Mouse (Mus musculus): ENCODE results near the gene Dolpp1. TPM values are rescaled to one million over a fixed set of nuclear protein-coding genes. Genes with fewer than 3 reads are reported as not detected.

The Dolpp1 gene
- total RNA-seq, 2 experiments from 2014 or later = 17.5 to 19.1 TPM

DNA sequence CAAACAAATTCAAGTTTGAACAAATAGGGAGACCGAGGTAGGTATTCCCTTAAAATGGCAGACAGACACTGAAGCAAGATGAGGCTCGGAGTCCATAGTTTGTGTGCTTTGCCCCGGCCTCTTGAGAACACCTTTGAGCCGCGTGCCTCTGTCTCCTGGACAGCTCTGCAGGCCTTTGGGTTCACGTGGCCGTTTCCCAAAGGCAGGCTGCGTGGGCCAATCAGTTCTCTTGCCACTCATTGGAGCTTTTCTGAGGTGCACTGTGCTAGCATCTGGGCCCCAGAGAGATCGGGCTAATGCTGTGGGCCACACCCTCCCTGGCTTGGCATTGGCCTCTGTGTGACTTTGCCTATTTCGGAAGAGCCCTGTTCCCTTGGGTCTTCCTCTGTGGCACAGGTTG is 16.2 kb upstream of the Dolpp1 start:
- no peak for ATAC-seq (replicated peaks; ENCODE audit: poor library complexity, severe bottlenecking)

DNA sequence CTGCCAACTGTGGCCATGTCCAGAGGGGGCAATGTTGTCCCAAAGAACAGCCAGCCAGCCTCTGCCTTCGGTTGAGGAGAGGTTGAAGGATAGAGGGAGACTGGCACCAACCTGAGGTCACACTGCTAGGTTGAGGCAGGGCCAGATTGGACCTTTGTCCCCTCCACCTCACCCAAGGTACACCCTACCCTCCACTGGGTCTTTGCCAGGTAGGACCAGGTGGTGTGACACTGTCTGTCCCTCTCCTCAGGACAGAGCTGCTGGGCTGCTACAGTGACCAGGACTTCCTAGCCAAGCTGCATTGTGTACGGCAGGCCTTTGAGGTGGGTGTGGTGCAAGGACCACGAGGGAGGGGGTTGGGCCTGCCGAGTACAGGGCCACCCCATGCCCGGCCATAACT is 14.3 kb upstream of the Dolpp1 start:
- no peak for ATAC-seq (replicated peaks; ENCODE audit: poor library complexity, severe bottlenecking)

DNA sequence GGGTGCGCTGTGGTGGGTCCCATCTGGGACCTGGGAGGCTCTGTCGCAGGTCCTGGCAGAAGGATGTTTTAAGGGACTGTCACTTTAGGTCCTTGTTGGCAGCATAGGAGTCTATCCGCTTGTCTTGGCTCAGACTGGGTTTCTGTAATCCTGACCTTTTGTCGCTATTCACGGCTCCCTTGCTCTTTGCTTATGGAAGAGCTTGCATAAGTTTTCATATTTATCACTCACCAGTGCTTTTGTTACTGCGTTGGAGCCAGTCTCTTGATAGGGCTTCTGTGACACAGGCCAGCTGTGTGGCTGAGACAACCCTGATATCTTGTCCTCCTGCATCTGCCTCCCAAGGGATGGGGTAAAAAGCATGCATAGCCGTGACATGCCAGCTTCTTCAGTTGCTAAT is 12.7 kb upstream of the Dolpp1 start:
- no peak for ATAC-seq (replicated peaks; ENCODE audit: poor library complexity, severe bottlenecking)

DNA sequence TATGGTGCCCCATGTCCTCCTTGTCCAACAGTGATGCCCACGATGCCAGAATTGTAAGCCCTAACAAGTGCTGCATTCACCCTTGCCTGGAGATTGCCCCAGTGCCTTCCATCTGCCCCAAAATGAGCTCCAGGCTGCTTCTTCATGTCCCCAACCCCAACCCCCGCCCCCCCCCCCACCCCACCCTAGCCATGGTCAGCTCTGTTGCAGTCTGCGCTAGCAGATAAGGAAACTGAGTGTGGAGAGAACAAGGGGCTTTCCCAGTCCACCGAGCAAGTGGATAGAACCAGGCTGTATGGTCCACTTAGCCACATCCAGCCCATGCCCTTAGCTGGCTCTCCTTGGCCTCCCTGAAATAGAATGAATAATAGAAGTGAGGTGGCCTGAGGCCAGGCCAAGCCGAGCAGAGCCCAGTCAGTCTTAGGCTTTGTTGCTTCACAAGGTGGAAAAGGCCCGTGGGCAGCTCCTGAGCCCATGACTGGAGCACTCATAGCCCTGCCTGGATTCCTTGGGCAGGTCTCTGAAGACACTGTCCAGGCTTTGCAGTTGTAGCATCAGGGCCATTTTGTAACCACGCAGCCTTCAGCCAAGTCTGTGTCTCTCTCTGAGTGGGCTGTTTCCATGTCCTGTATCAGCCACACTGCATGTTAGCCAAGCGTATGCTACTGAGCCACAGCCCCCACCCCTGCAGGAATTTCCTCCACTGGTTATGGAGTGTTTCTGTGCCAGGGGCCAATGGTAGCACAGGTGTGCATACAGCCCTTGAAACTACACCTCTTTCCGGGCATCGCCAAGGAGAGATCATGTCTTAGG is 11.3 kb upstream of the Dolpp1 start:
- ATAC-seq (replicated peaks; ENCODE audit: poor library complexity, severe bottlenecking) = no peak

DNA sequence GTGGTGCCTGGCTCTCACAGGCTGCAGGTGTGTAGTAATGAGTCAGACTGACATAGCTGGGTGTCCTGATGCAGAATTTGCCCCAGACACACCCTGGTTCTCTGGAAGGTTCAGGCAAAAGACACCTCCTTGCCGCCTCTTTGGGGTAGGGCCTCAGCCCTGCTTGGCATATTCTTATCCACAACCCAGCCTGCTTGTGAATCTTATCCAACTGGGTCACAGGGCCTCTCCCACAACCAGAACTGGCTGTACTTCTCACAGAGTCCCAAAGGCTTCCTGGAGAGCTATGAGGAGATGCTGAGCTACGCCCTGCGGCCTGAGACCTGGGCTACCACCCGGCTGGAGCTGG is 10.7 kb upstream of the Dolpp1 start:
- ATAC-seq (replicated peaks; ENCODE audit: poor library complexity, severe bottlenecking) = no peak

DNA sequence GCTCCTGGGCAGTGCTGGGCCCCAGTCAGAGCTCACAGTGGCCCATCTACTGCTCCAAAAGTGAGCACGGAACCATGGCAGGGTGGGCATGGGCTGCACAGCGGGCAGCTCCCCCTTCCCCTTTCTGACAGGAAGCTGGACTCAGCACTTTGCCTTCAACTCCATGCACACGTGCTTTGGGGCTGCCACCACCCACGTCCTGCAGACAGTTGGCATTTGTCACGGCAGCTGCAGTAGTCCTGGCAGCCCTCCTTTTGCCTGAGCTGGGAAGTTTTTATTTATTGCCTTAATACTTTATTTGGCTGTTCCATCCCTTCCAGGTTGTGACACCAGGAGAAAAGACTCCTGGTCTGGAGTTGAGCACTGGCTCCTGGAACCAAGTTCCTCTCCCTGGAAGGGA is 7.2 kb upstream of the Dolpp1 start:
- no peak for ATAC-seq (replicated peaks; ENCODE audit: poor library complexity, severe bottlenecking)

DNA sequence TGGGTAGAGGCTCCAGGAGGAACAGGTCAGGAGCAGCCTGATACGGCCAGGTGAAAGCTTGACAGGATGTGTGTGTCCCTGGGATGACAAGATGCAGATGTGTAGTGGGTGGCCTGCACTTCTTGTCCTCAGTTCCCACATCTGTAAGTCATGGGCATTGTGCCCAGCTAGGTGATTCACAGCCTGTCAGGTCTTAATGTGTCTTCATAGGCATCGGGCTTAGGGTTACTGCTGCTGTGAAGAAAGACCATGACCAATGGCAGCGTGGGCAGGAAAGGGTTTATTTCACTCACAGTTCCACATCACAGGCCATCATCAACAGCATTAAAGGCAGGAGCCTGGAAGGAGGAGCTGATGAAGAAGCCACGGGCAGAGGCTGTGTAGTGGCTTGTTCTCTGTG is 6.5 kb upstream of the Dolpp1 start:
- ATAC-seq (replicated peaks; ENCODE audit: poor library complexity, severe bottlenecking) = no peak

DNA sequence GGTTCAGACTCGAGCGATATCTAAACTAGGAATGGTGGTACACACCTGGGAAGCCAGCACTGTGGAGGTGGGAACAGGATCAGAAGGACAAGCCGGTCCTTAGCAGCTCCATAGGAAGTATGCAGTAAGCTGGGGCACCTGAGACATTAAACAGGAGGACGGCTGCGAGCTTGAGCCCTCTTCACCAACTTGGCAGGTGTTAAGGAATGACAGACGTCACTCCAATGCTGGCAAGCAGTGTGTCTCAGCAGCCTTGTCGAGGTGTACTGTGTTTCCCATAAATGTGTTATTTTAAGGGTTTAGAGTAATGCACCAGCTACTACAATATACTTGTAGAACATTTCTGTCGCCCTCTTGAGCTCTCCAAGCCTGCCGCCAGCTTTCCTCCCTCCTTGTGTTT is 5.1 kb upstream of the Dolpp1 start:
- ATAC-seq (replicated peaks; ENCODE audit: poor library complexity, severe bottlenecking) = no peak

DNA sequence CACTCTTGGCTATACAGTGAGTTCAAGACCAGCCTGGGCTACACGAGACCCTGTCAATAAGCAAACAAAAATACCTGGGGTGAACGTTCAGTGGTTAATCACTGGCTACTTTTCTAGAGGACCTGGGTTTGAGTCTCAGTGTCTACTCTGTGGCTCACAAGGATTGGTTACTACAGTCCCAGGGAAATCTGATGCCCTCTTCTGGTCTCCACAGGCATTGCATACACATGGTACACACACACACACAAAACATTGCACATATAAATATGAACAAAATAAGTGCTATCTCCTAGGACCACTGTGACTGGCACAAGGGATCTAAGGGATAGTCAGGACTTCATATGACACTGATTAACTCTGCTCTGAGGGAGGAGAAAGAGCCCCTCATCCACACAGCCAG is 3.1 kb upstream of the Dolpp1 start:
- ATAC-seq (replicated peaks; ENCODE audit: poor library complexity, severe bottlenecking) = no peak

DNA sequence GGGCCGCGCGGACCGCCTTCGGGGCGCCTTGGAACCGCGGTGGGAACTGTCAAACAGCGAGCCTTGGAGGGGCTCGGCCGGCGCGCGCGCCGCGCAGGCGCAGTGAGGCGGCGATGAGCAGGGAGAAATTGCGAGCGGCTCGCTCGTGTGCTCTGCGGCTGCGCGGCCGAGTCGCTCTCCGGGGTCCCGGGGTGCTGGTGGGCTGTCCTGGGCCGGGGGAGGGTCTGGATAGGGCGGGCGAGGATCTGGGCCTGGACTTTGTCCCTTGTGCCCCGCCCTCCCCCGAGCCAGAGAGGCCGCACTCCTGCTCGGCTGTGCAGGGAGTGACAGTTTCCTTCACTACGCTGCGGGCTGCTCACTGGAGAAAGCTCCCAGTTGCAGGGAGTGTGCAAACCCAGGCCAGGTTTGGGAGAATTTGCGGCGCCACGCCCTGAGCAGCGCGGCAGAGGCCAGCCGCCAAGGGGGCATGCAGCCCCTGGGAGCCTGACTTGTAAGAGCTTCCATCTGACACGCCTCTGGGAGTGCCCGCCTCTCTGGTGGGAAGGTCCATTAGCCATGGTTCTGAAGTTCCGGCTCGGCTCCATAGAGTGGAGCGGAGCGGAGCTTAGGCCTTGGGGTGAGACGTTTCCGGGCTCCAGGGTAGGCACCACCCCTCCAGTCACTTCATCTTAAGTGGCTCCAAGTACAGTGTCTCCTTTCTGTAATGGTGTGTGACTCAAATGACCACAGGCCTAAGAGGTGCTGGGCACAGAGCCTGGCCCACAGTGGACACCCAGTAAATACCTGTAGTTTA is 719 bp downstream of the Dolpp1 start:
- peak; percentile 22 for ATAC-seq (replicated peaks; ENCODE audit: poor library complexity, severe bottlenecking)

DNA sequence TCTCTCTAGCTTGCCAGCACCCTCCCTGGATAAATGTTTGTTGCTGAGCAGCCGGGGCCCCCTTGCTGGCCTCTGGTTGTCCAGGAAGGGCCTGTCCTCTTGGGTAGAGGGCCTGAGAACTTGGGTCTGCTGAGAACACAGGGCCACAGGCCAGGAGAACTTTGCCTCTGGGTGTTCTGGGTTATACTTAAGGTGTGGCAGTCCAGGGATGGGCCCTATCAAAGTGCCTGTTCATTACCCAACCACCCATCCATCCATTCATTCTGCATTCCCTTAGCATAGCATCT is 1.3 kb downstream of the Dolpp1 start:
- ATAC-seq (replicated peaks; ENCODE audit: poor library complexity, severe bottlenecking) = no peak

DNA sequence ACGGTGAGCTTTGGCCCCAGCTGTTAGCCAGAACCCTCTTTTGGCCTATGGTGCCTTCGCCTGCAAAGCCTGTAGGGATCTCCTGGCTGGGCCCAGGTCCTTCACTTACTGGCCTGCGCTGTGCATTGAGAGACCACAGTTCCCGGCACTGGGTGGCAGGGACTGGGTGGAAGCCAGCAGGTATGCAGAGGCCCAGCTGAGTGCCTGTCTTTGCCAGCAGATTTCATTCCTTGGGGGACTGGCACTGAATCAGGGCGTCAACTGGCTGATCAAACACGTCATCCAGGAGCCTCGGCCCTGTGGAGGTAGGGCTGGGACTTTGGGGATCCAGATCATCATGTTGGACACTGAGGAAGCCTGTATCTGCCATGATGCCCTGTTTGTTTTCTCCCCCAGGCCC is 3.7 kb downstream of the Dolpp1 start:
- ATAC-seq (replicated peaks; ENCODE audit: poor library complexity, severe bottlenecking) = no peak

DNA sequence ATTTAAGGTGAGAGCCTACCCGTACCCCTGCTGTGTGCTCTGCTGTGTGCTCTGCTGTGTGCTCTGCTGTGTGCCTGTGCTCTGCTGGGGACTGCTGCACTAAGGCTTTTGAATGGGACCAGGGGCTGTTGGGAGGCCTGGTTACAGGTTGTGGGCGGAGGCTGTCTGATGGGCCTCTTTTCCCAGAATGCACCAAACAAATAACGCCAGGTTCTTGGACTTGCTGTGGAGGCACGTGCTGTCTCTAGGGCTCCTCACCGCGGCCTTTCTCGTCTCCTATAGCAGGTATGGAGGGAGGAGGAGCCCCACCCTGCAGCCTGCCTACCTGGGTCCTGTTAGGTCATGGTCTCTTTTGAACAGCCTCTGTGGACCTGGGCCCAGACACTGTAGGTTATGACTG is 4.2 kb downstream of the Dolpp1 start:
- ATAC-seq (replicated peaks; ENCODE audit: poor library complexity, severe bottlenecking) = no peak

DNA sequence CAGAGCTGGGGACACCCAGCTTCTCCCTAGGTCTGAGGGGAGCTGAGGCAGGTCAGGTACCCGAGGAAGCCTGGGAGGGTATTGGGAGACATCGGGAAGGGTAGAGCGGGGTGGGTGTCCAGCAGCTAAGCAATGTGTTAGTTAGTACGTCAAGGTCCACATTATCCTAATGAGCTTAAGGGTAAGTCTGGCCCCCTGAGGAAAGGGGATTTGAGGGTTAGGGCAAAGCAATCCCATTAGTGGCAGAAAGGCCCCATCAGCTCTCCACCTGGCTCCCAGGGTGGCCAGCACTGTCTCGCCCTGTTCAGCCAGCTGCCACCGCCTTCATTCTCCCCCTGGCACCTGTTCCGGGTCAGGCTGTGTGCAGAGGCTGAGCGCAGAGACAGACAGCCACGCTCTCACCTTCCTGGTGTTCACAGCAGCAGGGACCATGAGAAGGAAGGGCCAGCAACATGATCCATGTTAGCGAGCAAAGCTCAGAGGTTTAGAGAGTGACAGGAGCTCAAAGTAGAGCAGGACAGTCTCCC is 6.0 kb downstream of the Dolpp1 start:
- ATAC-seq (replicated peaks; ENCODE audit: poor library complexity, severe bottlenecking) = no peak

DNA sequence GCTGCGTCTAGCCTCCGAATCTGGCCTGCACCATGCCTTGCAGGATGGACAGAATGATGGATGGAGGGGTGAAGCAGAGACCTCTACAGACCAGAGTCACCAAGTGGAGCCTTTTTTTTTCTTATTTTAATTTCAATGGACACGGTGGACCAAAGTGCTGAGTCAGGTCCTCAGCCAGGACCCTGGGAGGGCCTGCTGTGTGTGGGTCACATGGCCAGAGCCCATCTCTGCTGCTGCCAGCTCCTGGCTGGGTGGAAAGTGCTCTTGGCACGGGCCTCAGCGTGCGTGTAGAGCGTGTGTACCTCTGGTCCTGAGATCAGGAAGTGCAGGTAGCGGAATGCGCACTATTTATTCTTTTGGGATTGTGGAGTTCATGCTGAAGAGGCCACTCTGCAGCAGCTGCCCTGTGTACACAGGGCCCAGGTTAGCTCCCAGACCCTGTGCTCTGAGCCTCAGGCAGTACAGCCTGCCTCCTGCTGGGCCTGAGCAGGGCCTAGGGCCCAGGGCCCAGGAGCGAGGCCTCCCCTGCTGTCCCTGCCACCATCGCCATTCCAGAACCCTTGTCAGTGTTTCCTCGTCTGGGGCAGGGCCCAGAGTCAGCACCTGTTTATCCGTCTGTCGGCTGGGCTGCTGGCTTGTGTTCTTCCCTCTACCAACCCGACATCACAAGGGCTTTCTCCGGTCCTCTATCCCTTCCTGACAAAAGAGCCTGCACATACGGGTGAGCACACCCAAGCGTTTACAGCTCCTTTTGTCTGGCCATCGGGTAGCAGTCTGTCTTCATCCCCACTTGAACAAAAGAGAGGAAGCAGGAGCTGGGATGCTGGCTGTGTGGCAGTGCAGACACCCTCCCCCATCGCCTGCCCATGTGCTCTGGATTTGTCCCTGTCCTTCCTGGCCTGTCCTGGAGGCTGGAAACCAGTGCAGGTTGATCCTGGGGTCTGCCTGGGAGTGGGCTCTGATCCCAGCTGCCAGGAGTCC is 7.4 kb downstream of the Dolpp1 start:
- no peak for ATAC-seq (replicated peaks; ENCODE audit: poor library complexity, severe bottlenecking)

DNA sequence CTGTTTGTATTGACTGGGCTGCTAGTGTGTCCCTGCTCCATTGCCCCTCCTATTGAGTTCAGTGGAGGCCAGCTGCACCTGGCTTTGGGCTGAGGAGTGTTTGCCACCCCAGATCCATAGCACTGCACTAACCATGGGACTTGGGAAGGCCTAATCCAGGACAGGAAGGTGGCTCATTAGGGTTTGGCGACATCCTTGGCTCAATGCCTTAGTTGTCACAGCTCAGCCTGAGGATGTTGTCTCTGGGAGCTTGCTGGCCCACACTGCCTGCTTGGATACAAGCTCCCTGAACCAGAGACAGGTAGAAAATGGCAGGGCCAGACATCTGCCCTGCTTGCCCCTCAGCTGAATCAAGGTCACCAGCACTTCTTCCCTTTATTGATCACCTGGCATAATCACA is 9.5 kb downstream of the Dolpp1 start:
- ATAC-seq (replicated peaks; ENCODE audit: poor library complexity, severe bottlenecking) = no peak

DNA sequence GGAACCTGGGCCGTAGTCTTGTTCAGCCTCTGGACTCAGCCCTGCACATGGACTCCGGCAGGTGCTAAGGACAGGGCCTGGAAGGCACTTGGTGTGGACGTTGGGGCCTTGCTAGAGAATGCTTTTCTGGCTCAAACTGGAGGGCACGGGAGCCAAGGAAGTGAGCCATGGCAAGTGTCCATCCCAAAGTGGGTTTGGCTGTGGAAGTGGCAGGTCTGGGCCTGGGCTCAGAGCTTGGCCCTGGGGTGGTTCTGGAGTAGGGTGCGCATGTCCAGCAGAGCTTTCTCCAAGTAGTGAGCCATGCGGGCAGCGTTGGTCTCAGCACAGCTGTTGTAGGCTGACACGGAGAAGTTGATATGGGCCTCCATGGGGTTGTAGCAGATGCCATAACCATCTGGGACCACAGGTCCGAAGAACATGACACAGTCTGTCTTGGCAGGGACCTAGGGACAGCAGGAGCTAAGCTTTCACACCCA is 10.3 kb downstream of the Dolpp1 start:
- no peak for ATAC-seq (replicated peaks; ENCODE audit: poor library complexity, severe bottlenecking)

DNA sequence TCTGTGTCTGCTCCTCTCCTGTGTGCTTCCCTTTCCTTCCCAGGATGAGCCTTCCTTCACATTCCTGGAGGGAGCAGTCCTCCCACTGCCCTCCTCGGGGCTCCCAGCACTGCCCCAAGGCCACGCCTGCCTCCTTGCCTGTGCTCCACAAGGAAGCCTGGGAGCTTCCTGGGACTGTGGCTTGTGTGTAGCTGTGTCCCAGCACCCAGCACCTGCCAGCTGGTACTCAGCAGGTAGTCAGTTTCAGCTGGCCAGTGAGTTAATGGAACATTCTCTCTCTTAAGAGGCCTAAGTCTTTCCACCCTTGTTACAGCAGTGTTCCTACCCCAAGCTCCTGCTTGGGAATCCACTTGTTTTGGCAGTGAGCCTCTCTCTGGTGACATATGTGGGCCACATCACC is 10.8 kb downstream of the Dolpp1 start:
- no peak for ATAC-seq (replicated peaks; ENCODE audit: poor library complexity, severe bottlenecking)

DNA sequence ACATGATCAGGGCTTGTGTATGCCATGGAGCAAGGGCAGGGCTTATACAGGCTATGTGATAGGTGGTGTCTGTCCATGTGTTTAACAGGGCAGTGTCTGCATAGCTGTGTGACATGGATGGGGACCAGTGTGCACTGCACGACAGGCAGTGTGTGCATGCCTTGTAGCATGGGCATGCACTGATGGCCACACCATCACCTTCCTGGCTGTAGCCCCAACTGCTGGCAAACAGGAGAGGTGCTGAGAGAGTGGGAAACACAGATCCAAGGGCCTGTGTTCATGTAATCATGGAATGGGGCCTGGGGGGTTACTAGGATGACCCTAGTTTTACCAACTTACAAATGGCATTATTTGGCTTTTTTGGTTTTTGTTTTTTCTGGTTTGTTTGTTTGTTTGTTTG is 11.8 kb downstream of the Dolpp1 start:
- no peak for ATAC-seq (replicated peaks; ENCODE audit: poor library complexity, severe bottlenecking)

DNA sequence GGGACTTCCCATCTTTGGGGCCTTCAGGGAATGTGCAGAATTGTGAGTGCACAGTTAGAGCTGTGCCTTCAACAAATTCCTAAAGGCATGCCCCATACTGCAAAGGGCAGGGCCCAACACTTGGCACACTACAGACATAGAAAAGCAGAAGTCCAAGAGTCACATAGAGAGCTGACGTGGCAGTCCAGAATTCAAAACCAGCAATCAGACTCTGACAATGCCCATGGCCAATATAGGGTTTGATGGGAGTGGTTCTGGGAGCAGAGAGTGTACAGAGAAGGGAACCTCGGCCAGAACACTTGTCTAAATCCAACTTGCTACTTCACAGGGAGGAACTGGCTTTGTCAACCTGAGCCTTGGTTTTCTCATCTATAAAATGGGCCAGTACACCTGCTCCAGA is 15.2 kb downstream of the Dolpp1 start:
- ATAC-seq (replicated peaks; ENCODE audit: poor library complexity, severe bottlenecking) = peak; percentile 45; the same call in 1 of the 2 replicates

DNA sequence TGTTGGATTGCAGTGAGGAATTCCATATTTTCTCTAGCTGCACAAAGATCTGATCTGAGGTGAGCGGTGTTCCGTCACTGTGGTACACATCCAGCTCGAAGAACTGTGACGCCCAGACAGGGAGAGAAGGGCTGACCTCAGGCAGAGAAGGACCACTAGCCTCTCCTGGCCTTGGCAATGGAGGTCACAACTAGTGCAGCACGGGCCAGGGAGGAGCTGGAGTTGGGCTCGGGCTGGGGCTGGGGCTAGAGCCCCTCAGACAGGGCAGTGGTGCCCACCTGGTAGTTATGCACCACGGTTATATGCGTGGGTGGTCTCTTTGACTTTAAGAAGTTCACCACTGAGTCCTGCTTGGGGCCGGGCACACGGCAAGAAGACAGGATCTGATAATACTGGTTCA is 15.7 kb downstream of the Dolpp1 start:
- no peak for ATAC-seq (replicated peaks; ENCODE audit: poor library complexity, severe bottlenecking)

Measured in granulocyte monocyte progenitor cell, adult 5-6 weeks (primary cell).